Comparison of ENCODE assay signal across 21 mouse cellular contexts in the genomic region with DNA sequence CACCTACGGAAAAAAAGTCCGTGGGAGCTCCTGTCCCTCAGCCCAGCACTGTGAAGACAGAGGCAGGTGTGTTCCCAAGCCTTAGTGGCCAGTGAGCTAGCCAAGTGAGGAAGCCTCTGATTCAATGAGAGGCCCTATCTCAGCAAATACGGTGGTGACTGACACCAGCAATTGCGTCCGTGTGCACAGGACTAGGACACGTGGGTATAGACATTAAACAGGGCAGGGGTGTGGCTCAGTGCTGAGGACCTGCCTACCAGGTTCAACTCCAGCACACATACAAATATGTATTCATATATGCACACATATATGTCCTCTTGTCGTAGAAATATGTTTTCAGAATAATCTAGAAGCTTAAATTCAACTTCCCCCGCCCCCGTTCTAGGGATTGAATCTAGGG. TPM values are rescaled to one million over a fixed set of nuclear protein-coding genes. Genes with fewer than 3 reads are reported as not detected.
DNase-seq lines count a peak whose midpoint lies in the region; ATAC-seq and TF ChIP-seq lines count a peak whose summit lies in the region.
"Had no signal": no experiment of that assay in that cellular context is flagged by ENCODE, and none has a peak within 500 bp of the region (broad histone marks: within the 10 kb centered on the region; RNA-seq: fewer than 3 reads in every experiment).

No protein-coding gene starts in this region.

- no peak overlapping the region for H3K4me2 ChIP-seq in stomach, postnatal 0 days (replicated peaks; ENCODE audit: low read depth)
- no peak overlapping the region for H3K4me2 ChIP-seq in hindbrain, embryonic 16.5 days (ENCODE audit: low read length)
- H3K4me2 ChIP-seq: forebrain, embryonic 13.5 days; forebrain, embryonic 15.5 days had no signal

- ATAC-seq in CD4-positive, CD25-positive, alpha-beta regulatory T cell, adult 4 months = peak; percentile 36
- ATAC-seq in megakaryocyte progenitor cell, adult 5-6 weeks (replicated peaks; ENCODE audit: poor library complexity) = 0 out of 2 replicates have a peak, but pooled peaks have one; percentile 16
- ATAC-seq in stomach, postnatal 0 days (ENCODE audit: low FRiP score, low TSS enrichment) = peak; percentile 62
- ATAC-seq in hindbrain, embryonic 16.5 days = no peak
- ATAC-seq: forebrain, embryonic 13.5 days; forebrain, embryonic 15.5 days; forebrain, postnatal 0 days had no signal

- no peaks in the 10 kb centered on the region for H3K9me3 ChIP-seq in MEL (replicated peaks; ENCODE audit: insufficient read depth, low read length)
- no peaks in the 10 kb centered on the region for H3K9me3 ChIP-seq in stomach, postnatal 0 days (ENCODE audit: control insufficient read depth, low read length)
- no peaks in the 10 kb centered on the region for H3K9me3 ChIP-seq in hindbrain, embryonic 16.5 days (ENCODE audit: control insufficient read depth, low read length)
- H3K9me3 ChIP-seq: forebrain, embryonic 13.5 days; forebrain, embryonic 15.5 days; G1E had no signal

- no peaks in the 10 kb centered on the region for H3K27me3 ChIP-seq in MEL (ENCODE audit: control insufficient read depth in 1 of 2, insufficient read depth in 2 of 2, low read length in 2 of 2)
- H3K27me3 ChIP-seq in stomach, postnatal 0 days (ENCODE audit: control insufficient read depth, insufficient read depth, low read length) = no peaks in the 10 kb centered on the region
- H3K27me3 ChIP-seq in hindbrain, embryonic 16.5 days (replicated peaks; ENCODE audit: control insufficient read depth, insufficient read depth, low read length) = no peaks in the 10 kb centered on the region; the same call in 1 of the 2 replicates

- no peak for TF ChIP-seq EP300 in MEL (IDR thresholded peaks at IDR 0.05; ENCODE audit: low read depth in 1 of 2, low read length in 2 of 2)
- TF ChIP-seq EP300 in stomach, postnatal 0 days (optimal IDR thresholded peaks at IDR 0.05) = no peak

- H3K36me3 ChIP-seq in MEL (ENCODE audit: control insufficient read depth in 1 of 2, insufficient read depth in 2 of 2, low read length in 2 of 2) = no peaks in the 10 kb centered on the region; a peak in 1 of 4 replicates
- H3K36me3 ChIP-seq in stomach, postnatal 0 days (ENCODE audit: control insufficient read depth, insufficient read depth, low read length) = no peaks in the 10 kb centered on the region
- H3K36me3 ChIP-seq in hindbrain, embryonic 16.5 days (ENCODE audit: control insufficient read depth, insufficient read depth, low read length) = no peaks in the 10 kb centered on the region
- H3K36me3 ChIP-seq: forebrain, embryonic 15.5 days; G1E had no signal

- H3K27ac ChIP-seq in MEL (ENCODE audit: control insufficient read depth, low read depth, low read length) = no peak overlapping the region
- H3K27ac ChIP-seq in stomach, postnatal 0 days (replicated peaks) = no peak overlapping the region
- no peak overlapping the region for H3K27ac ChIP-seq in hindbrain, embryonic 16.5 days (ENCODE audit: low read depth, low read length)
- H3K27ac ChIP-seq: forebrain, embryonic 13.5 days; forebrain, embryonic 15.5 days had no signal

- WGBS in stomach, postnatal 0 days = 66% methylated on average over 9 of the region's 9 CpGs
- WGBS in hindbrain, embryonic 16.5 days = 78% methylated on average over 9 of the region's 9 CpGs

- TF ChIP-seq RAD21 in MEL (IDR thresholded peaks at IDR 0.05; ENCODE audit: low read depth, low read length) = no peak

- H3K79me2 ChIP-seq in MEL (ENCODE audit: control insufficient read depth, insufficient read depth, low read length, poor library complexity) = no peaks in the 10 kb centered on the region

- no peak for TF ChIP-seq CTCF in MEL (IDR thresholded peaks at IDR 0.05 in 2 of 3, conservative IDR thresholded peaks at IDR 0.05 in 1 of 3; ENCODE audit: control insufficient read depth in 1 of 3, insufficient read depth in 1 of 3, low read depth in 2 of 3, low read length in 3 of 3, poor library complexity in 1 of 3, severe bottlenecking in 1 of 3)
- no peak for TF ChIP-seq CTCF in stomach, postnatal 0 days (IDR thresholded peaks at IDR 0.05; ENCODE audit: low read depth)

- peaks cover 2 to 15% of the 10 kb centered on the region in 2 experiments; a peak in 1 of 4 replicates for H3K4me1 ChIP-seq in MEL (ENCODE audit: control insufficient read depth in 1 of 2, insufficient read depth in 2 of 2, low read length in 2 of 2)
- peaks cover 10% of the 10 kb centered on the region for H3K4me1 ChIP-seq in stomach, postnatal 0 days (replicated peaks; ENCODE audit: control insufficient read depth, insufficient read depth)
- H3K4me1 ChIP-seq in hindbrain, embryonic 16.5 days (ENCODE audit: control insufficient read depth, insufficient read depth, low read depth, low read length) = no peaks in the 10 kb centered on the region
- H3K4me1 ChIP-seq: forebrain, embryonic 13.5 days; forebrain, embryonic 15.5 days had no signal

- peak overlapping the region in 1 of 2 experiments; percentile 20; a peak in 1 of 4 replicates for H3K4me3 ChIP-seq in MEL (ENCODE audit: control insufficient read depth in 1 of 2, insufficient read depth in 1 of 2, low read depth in 2 of 2, low read length in 2 of 2)
- H3K4me3 ChIP-seq in stomach, postnatal 0 days (ENCODE audit: low read depth, low read length) = no peak overlapping the region
- no peak overlapping the region for H3K4me3 ChIP-seq in hindbrain, embryonic 16.5 days (ENCODE audit: low read length)
- H3K4me3 ChIP-seq: forebrain, embryonic 13.5 days; forebrain, embryonic 15.5 days had no signal

- peak; percentile 47 for DNase-seq in MEL (ENCODE audit: low read depth, low spot score)
- DNase-seq in stomach, postnatal 0 days (ENCODE audit: low spot score) = peak; percentile 53
- no peak for DNase-seq in layer of hippocampus, postnatal 36 days
- DNase-seq in cerebellum, adult 11 months = no peak
- DNase-seq: adrenal gland, adult 2 months; adrenal gland, postnatal 10 days; adrenal gland, postnatal 25 days; cerebellum, adult 11-12 months; cerebellum, adult 2 months; cerebellum, adult 9-10 months; cerebellum, postnatal 10 days; cerebellum, postnatal 25 days; forebrain, postnatal 0 days had no signal

- TF ChIP-seq POLR2A in MEL (IDR thresholded peaks at IDR 0.05; ENCODE audit: control insufficient read depth in 1 of 2, insufficient read depth in 1 of 2, low read depth in 1 of 2, low read length in 2 of 2, poor library complexity in 1 of 2) = no peak

- peak overlapping the region; percentile 32 for H3K9ac ChIP-seq in MEL (ENCODE audit: control insufficient read depth, low read depth, low read length, poor library complexity, severe bottlenecking)
- no peak overlapping the region for H3K9ac ChIP-seq in stomach, postnatal 0 days (ENCODE audit: low read length)
- H3K9ac ChIP-seq in hindbrain, embryonic 16.5 days (ENCODE audit: low read depth, low read length) = no peak overlapping the region
- H3K9ac ChIP-seq: forebrain, embryonic 13.5 days; forebrain, embryonic 15.5 days; forebrain, postnatal 0 days had no signal

RNA-seq across cellular contexts. Expression of a gene that starts 1.5 kb away (rescaled TPM):
- polyA plus RNA-seq in CD4-positive, CD25-positive, alpha-beta regulatory T cell, adult 4 months (2017; shearing (Covaris generic)) = 1 to 10 TPM; 2.0 to 2.9 TPM
- 0.65 and 0.92 TPM in 2 replicates for total RNA-seq in MEL (2012; rRNA removed)
- 1 to 10 TPM in 1 of 2 experiments, not detected in 1; 3.6 TPM for polyA plus RNA-seq in MEL (2012; ENCODE audit: insufficient read depth in 1 of 2, insufficient read length in 2 of 2, low read depth in 1 of 2, low replicate concordance in 2 of 2, missing spikeins in 1 of 2)
- not detected in 2 replicates for total RNA-seq in megakaryocyte progenitor cell, adult 5-6 weeks (2015)
- not detected in 2 replicates for total RNA-seq in megakaryocyte progenitor cell, adult 5-6 weeks (2017)
- polyA plus RNA-seq in stomach, postnatal 0 days (2015; fragmentation: Nextera tagmentation; extraction: Ambion mirVana) = 0.96 and 1.3 TPM in 2 replicates
- polyA plus RNA-seq in hindbrain, embryonic 16.5 days (2015; fragmentation: Nextera tagmentation; extraction: Ambion mirVana) = 9.6 and 11.3 TPM in 2 replicates
- 1 to 10 TPM; 2.9 to 4.1 TPM for total RNA-seq in layer of hippocampus, postnatal 36 days (2021)
- total RNA-seq: G1E had no signal

RNA-seq across cellular contexts. Expression of a gene that starts 7.8 kb away (rescaled TPM):
- not detected for polyA plus RNA-seq in CD4-positive, CD25-positive, alpha-beta regulatory T cell, adult 4 months (2017; shearing (Covaris generic))
- not detected in 2 replicates for total RNA-seq in MEL (2012; rRNA removed)
- polyA plus RNA-seq in MEL (2012; ENCODE audit: insufficient read depth in 1 of 2, insufficient read length in 2 of 2, low read depth in 1 of 2, low replicate concordance in 2 of 2, missing spikeins in 1 of 2) = not detected
- total RNA-seq in megakaryocyte progenitor cell, adult 5-6 weeks (2015) = not detected in 2 replicates
- not detected in 2 replicates for total RNA-seq in megakaryocyte progenitor cell, adult 5-6 weeks (2017)
- 5.8 and 6.1 TPM in 2 replicates for polyA plus RNA-seq in stomach, postnatal 0 days (2015; fragmentation: Nextera tagmentation; extraction: Ambion mirVana)
- 1.1 TPM in 2 replicates for polyA plus RNA-seq in hindbrain, embryonic 16.5 days (2015; fragmentation: Nextera tagmentation; extraction: Ambion mirVana)
- total RNA-seq in layer of hippocampus, postnatal 36 days (2021) = 1 to 10 TPM in 1 of 2 experiments, under 1 TPM in 1; 0.52 to 1.2 TPM
- total RNA-seq: adrenal gland, adult 2 months; adrenal gland, postnatal 25 days; CH12.LX; forebrain, postnatal 0 days; G1E had no signal
- polyA plus RNA-seq: embryonic facial prominence, embryonic 11.5 days; forebrain, embryonic 13.5 days; forebrain, embryonic 15.5 days; G1E had no signal

RNA-seq across cellular contexts. Expression of a gene that starts 18.4 kb away (rescaled TPM):
- polyA plus RNA-seq in CD4-positive, CD25-positive, alpha-beta regulatory T cell, adult 4 months (2017; shearing (Covaris generic)) = not detected
- 0.39 and 0.69 TPM in 2 replicates for total RNA-seq in MEL (2012; rRNA removed)
- under 1 TPM in 1 of 2 experiments, not detected in 1; 0.53 TPM for polyA plus RNA-seq in MEL (2012; ENCODE audit: insufficient read depth in 1 of 2, insufficient read length in 2 of 2, low read depth in 1 of 2, low replicate concordance in 2 of 2, missing spikeins in 1 of 2)
- total RNA-seq in megakaryocyte progenitor cell, adult 5-6 weeks (2015) = 0.67 TPM in 1 of 2 replicates, not detected in the other
- 0.37 and 2.0 TPM in 2 replicates for total RNA-seq in megakaryocyte progenitor cell, adult 5-6 weeks (2017)
- 0.36 and 0.38 TPM in 2 replicates for polyA plus RNA-seq in stomach, postnatal 0 days (2015; fragmentation: Nextera tagmentation; extraction: Ambion mirVana)
- polyA plus RNA-seq in hindbrain, embryonic 16.5 days (2015; fragmentation: Nextera tagmentation; extraction: Ambion mirVana) = 0.90 and 0.94 TPM in 2 replicates
- total RNA-seq in layer of hippocampus, postnatal 36 days (2021) = under 1 TPM; 0.40 to 0.75 TPM

RNA-seq across cellular contexts. Expression of a gene that starts 22.3 kb away (rescaled TPM):
- polyA plus RNA-seq in CD4-positive, CD25-positive, alpha-beta regulatory T cell, adult 4 months (2017; shearing (Covaris generic)) = 1 to 10 TPM; 5.9 to 6.3 TPM
- total RNA-seq in MEL (2012; rRNA removed) = 96.7 and 111 TPM in 2 replicates
- polyA plus RNA-seq in MEL (2012; ENCODE audit: insufficient read depth in 1 of 2, insufficient read length in 2 of 2, low read depth in 1 of 2, low replicate concordance in 2 of 2, missing spikeins in 1 of 2) = 100 to 1,000 TPM in 1 of 2 experiments, not detected in 1; 121 TPM
- 54.3 and 64.6 TPM in 2 replicates for total RNA-seq in megakaryocyte progenitor cell, adult 5-6 weeks (2015)
- 45.7 and 57.0 TPM in 2 replicates for total RNA-seq in megakaryocyte progenitor cell, adult 5-6 weeks (2017)
- polyA plus RNA-seq in stomach, postnatal 0 days (2015; fragmentation: Nextera tagmentation; extraction: Ambion mirVana) = 4.2 and 4.5 TPM in 2 replicates
- 5.9 and 6.2 TPM in 2 replicates for polyA plus RNA-seq in hindbrain, embryonic 16.5 days (2015; fragmentation: Nextera tagmentation; extraction: Ambion mirVana)
- total RNA-seq in layer of hippocampus, postnatal 36 days (2021) = 10 to 100 TPM; 42.1 to 43.1 TPM

RNA-seq across cellular contexts. Expression of a gene that starts 22.7 kb away (rescaled TPM):
- polyA plus RNA-seq in CD4-positive, CD25-positive, alpha-beta regulatory T cell, adult 4 months (2017; shearing (Covaris generic)) = 100 to 1,000 TPM; 261 to 389 TPM
- 32.4 and 38.5 TPM in 2 replicates for total RNA-seq in MEL (2012; rRNA removed)
- 10 to 100 TPM in 1 of 2 experiments, not detected in 1; 31.8 TPM for polyA plus RNA-seq in MEL (2012; ENCODE audit: insufficient read depth in 1 of 2, insufficient read length in 2 of 2, low read depth in 1 of 2, low replicate concordance in 2 of 2, missing spikeins in 1 of 2)
- total RNA-seq in megakaryocyte progenitor cell, adult 5-6 weeks (2015) = 0.85 and 1.9 TPM in 2 replicates
- 1.9 TPM in 2 replicates for total RNA-seq in megakaryocyte progenitor cell, adult 5-6 weeks (2017)
- 0.40 and 0.44 TPM in 2 replicates for polyA plus RNA-seq in stomach, postnatal 0 days (2015; fragmentation: Nextera tagmentation; extraction: Ambion mirVana)
- polyA plus RNA-seq in hindbrain, embryonic 16.5 days (2015; fragmentation: Nextera tagmentation; extraction: Ambion mirVana) = 0.55 and 0.71 TPM in 2 replicates
- 1 to 10 TPM; 2.3 to 2.9 TPM for total RNA-seq in layer of hippocampus, postnatal 36 days (2021)
- total RNA-seq: G1E had no signal
- polyA plus RNA-seq: G1E had no signal

Comparison
In these comparisons a context has a peak if more than half of its experiments do, and no peak if none do; other contexts are left out.
1. DNase-seq: peak in MEL (single experiment) and stomach, postnatal 0 days (single experiment); none in layer of hippocampus, postnatal 36 days (0 of 2) and cerebellum, adult 11 months (single experiment).